Mouse (Mus musculus) liver, embryonic 16.5 days (tissue): Measurements from ENCODE around the gene Zscan12. TPM values are rescaled to one million over a fixed set of nuclear protein-coding genes. Genes with fewer than 3 reads are reported as not detected.
"Not testable (repeated sequence)": the region's sequence is repeated elsewhere in the genome, so short reads cannot be mapped to it uniquely, and the experiment has no call there.

Experiments
- ATAC-seq: fragments of 200-750 bp; cut with Nextera tagmentation; 2 replicates; pipeline ENCODE4 v1.8.0; 2017; ENCODE audit warnings: low read depth, mild to moderate bottlenecking, moderate number of reproducible peaks, moderate library complexity
- H3K27ac ChIP-seq: fragments of 300-500 bp; sonication (generic); 2 replicates; pipeline ENCODE4 v1.5.1; 2014; ENCODE audit warnings: mild to moderate bottlenecking, low read length
- H3K27me3 ChIP-seq: fragments of 300-500 bp; sonication (generic); 2 replicates; pipeline ENCODE4 v1.6.1; 2014; ENCODE audit warnings: low read depth, low read length, mixed read lengths; ENCODE audit not compliant: control insufficient read depth, insufficient read depth
- H3K36me3 ChIP-seq: fragments of 300-500 bp; sonication (generic); 2 replicates; pipeline ENCODE4 v1.6.1; 2014; ENCODE audit warnings: mild to moderate bottlenecking; ENCODE audit not compliant: control insufficient read depth, insufficient read depth
- H3K4me1 ChIP-seq: fragments of 300-500 bp; sonication (generic); 2 replicates; pipeline ENCODE4 v1.6.1; 2014; ENCODE audit warnings: low read depth, low read length, mixed read lengths; ENCODE audit not compliant: control insufficient read depth
- H3K4me2 ChIP-seq: fragments of 300-500 bp; sonication (generic); 2 replicates; pipeline ENCODE4 v1.6.1; 2014; ENCODE audit warnings: low read depth, low read length, mixed read lengths
- H3K4me3 ChIP-seq: fragments of 300-500 bp; sonication (generic); 2 replicates; pipeline ENCODE4 v1.5.1; 2014; ENCODE audit warnings: low read depth, mild to moderate bottlenecking, low read length
- H3K9ac ChIP-seq: fragments of 300-500 bp; sonication (generic); 2 replicates; pipeline ENCODE4 v1.6.1; 2014; ENCODE audit warnings: low read depth, low read length
- H3K9me3 ChIP-seq: fragments of 300-500 bp; sonication (generic); replicated peaks from 2 replicates; pipeline ENCODE4 v1.6.1; 2016; ENCODE audit warnings: low read length; ENCODE audit not compliant: control insufficient read depth
- WGBS: fragments of 180-500 bp; shearing (Covaris S2); extraction: QIAGEN DNeasy Blood & Tissue Kit; methylation state at CpG from one replicate; pipeline ENCODE4 v1.1.7; 2014; ENCODE audit not compliant: insufficient replicate concordance; 5-methylcytosine and 5-hydroxymethylcytosine counted together
- polyA plus RNA-seq: library from polyadenylated mRNA; unstranded; fragments of >200 nt; fragmentation: Nextera tagmentation; extraction: Ambion mirVana; gene quantifications from 2 replicates; pipeline ENCODE4 v1.2.1, GENCODE M21; 2015

Gene Zscan12
- polyA plus RNA-seq, 1 experiment from 2014 or later, result 2.7 TPM

DNA sequence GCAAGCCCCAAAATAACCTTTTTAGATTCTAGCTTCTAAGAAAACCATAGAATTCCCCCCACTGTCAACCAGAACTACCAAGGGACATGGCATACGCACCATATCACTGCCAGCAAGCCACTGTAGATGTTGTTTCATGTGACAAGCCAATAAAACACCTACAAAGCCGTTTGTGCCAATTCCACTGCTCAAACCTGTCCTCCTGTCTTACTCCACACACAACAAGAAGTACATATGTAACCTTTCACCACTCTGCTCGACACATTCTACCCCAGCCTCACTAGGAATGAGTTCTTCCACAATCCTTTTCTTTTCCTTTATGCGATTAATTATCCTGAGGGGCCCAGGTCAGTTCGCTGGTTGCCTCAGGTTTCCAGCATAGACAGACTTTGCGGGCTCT, 33.0 kb downstream of the Zscan12 start:
- peaks cover 48% of the 10 kb centered on the region for H3K36me3 ChIP-seq

DNA sequence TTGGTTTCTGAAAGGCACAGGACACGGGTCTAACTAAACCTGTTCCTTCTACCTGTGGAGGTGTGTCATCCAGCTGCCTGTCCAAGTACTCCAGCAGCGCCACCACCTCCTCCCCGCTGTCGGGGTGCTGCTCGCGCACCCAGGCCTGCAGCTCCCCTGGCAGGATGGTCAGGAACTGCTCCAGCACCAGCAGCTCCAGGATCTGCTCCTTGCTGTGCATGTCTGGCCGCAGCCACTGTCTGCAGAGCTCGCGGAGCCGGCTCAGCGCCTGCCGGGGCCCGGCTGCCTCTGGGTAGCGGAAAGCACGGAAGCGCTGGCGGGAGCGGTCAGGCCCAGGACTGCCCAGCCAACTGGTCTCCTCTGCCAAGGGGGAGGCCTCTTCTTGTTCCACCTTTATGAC, 33.4 kb downstream of the Zscan12 start:
- H3K27ac ChIP-seq, H3K9ac ChIP-seq, H3K4me3 ChIP-seq, H3K4me2 ChIP-seq, H3K27me3 ChIP-seq, H3K4me1 ChIP-seq, ATAC-seq, H3K9me3 ChIP-seq: not testable (repeated sequence)
- 94% methylated on average over 18 of the region's 18 CpGs for WGBS
- peaks cover 44% of the 10 kb centered on the region for H3K36me3 ChIP-seq

More for the DNA sequence above, 33.0 kb downstream of the Zscan12 start:
- Histone ChIP-seq H3K27me3 (no peaks in the 10 kb centered on the region), H3K9me3 (no peaks in the 10 kb centered on the region), H3K4me1 (no peaks in the 10 kb centered on the region), H3K27ac (no peak overlapping the region), H3K4me2 (no peak overlapping the region), H3K9ac (no peak overlapping the region), H3K4me3 (no peak overlapping the region)
- ATAC-seq, result no peak
- 84% methylated on average over 6 of the region's 6 CpGs for WGBS

GRCm38 (mm10) chr13:21397486-21397885, 34.9 kb downstream of the Zscan12 start:
- Histone ChIP-seq H3K27ac (no peak overlapping the region), H3K27me3 (no peaks in the 10 kb centered on the region), H3K9me3 (no peaks in the 10 kb centered on the region), H3K9ac (no peak overlapping the region), H3K4me2 (no peak overlapping the region), H3K36me3 (peaks cover 32% of the 10 kb centered on the region), H3K4me3 (no peak overlapping the region), H3K4me1 (peaks cover 9% of the 10 kb centered on the region)
- ATAC-seq, result no peak
- WGBS, result 66% methylated on average over 2 of the region's 2 CpGs

DNA sequence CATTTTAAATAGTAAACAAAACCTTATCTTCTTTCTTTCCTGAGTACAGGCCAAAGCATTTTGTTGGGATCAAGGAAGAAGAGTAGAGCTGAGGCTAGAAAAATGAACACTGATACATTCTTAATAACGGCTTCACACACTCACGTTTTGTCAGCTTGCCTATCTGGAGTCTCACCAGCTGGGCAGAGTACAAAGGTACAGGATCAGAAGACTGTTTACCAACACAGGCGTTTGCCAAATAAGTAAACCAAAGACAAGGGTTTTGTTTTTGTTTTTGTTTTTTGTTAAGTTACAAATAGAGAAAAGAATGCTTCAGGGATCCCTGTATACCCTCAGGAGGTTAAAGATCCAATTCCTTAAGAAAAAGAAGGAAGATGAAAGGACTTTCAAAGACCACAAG, 38.5 kb downstream of the Zscan12 start:
- ATAC-seq, result no peak
- Histone ChIP-seq H3K9me3 (no peaks in the 10 kb centered on the region), H3K27ac (peak overlapping the region; percentile 86; the same call in 1 of the 2 replicates), H3K9ac (peak overlapping the region; percentile 93), H3K27me3 (no peaks in the 10 kb centered on the region), H3K4me2 (peak overlapping the region; percentile 76), H3K4me3 (peak overlapping the region; percentile 89), H3K36me3 (0 out of 2 replicates have a peak, but pooled peaks cover 8% of the 10 kb centered on the region), H3K4me1 (peaks cover 9% of the 10 kb centered on the region)
- 54% methylated on average over 3 of the region's 3 CpGs for WGBS

- Histone ChIP-seq H3K9me3 (no peaks in the 10 kb centered on the region), H3K4me3 (peak overlapping the region; percentile 89), H3K4me1 (peaks cover 9% of the 10 kb centered on the region), H3K36me3 (0 out of 2 replicates have a peak, but pooled peaks cover 8% of the 10 kb centered on the region), H3K9ac (peak overlapping the region; percentile 93), H3K27ac (peak overlapping the region; percentile 86), H3K27me3 (no peaks in the 10 kb centered on the region), H3K4me2 (peak overlapping the region; percentile 76)
- 5% methylated on average over 12 of the region's 12 CpGs for WGBS
- peak; percentile 27 for ATAC-seq
These were observed 39.1 kb downstream of the Zscan12 start for GRCm38 (mm10) chr13:21401636-21402286.

DNA sequence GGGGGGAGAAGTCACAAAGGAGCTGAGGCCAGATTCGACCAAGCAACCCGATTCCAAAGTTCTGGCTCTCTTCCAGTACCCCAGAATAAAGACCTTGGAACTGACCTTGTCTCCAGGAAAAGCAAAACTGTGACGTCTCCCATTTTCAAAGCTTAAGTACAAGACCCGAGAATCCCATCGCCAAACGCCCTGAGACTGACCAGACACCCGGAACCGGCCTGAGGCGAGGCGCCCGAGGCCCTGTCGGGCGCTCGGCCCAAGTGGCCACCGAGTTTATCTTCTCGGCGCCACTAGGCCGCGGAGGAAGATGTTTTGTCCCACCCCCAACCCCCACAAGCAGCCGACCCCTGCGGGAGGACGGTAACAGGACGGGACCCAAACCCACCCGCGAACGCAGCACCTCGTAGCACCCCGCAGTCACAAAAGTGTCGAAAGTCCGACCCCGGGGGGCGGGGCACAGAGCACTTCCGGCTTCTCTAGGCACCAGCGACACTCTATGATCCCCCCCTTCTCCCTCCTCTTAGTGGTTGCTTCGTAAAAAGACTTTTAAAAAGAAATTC, 39.7 kb downstream of the Zscan12 start, which contains the start of gene Zkscan3:
Gene Zkscan3 (minus strand): TSS at position 469 of the 560 bp plus-strand sequence.
- Histone ChIP-seq H3K27me3 (no peaks in the 10 kb centered on the region), H3K27ac (peak within 1 kb of the TSS; percentile 86), H3K4me2 (peak within 1 kb of the TSS; percentile 76), H3K9me3 (no peaks in the 10 kb centered on the region), H3K9ac (peak within 1 kb of the TSS; percentile 93), H3K36me3 (0 out of 2 replicates have a peak, but pooled peaks cover 8% of the 10 kb centered on the region), H3K4me3 (peak within 1 kb of the TSS; percentile 89), H3K4me1 (peaks cover 9% of the 10 kb centered on the region)
- under 1% methylated on average over 35 of the region's 35 CpGs for WGBS
- ATAC-seq, result peak; percentile 93

DNA sequence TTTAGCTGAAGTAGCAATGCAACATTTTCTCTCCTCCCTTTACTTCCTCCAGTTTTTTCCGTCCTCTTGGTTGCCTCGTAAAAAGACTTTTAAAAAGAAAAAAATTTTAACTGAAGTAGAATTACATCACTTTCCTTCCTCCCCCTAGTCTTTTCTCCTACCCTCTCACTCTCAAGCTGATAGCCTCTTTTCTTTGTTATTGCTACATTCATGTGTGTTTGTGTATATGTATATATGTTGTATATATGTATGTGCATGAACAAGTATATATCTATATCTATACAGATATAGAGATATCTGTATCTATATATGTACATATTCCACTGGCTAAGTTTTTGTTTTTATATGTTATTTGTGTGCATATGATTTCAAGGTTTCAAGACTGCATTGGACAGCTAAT, 40.2 kb downstream of the Zscan12 start:
- Histone ChIP-seq H3K4me2 (peak overlapping the region; percentile 76), H3K4me1 (peaks cover 11% of the 10 kb centered on the region), H3K27me3 (no peaks in the 10 kb centered on the region), H3K36me3 (0 out of 2 replicates have a peak, but pooled peaks cover 8% of the 10 kb centered on the region), H3K27ac (peak overlapping the region; percentile 86; the same call in 1 of the 2 replicates), H3K9ac (peak overlapping the region; percentile 93), H3K4me3 (peak overlapping the region; percentile 89), H3K9me3 (no peaks in the 10 kb centered on the region)
- WGBS, result 0% methylated on average over 2 of the region's 2 CpGs
- ATAC-seq, result no peak

GRCm38 (mm10) chr13:21407341-21407740, 44.7 kb downstream of the Zscan12 start:
- H3K36me3 ChIP-seq, result no peaks in the 10 kb centered on the region
- peaks cover 11% of the 10 kb centered on the region for H3K4me1 ChIP-seq
- no peak for ATAC-seq
- no peak overlapping the region for H3K4me3 ChIP-seq
- no peak overlapping the region for H3K9ac ChIP-seq
- WGBS, result 76% methylated on average over 11 of the region's 11 CpGs
- no peaks in the 10 kb centered on the region for H3K9me3 ChIP-seq
- H3K4me2 ChIP-seq, result peak overlapping the region; percentile 85; the same call in 1 of the 2 replicates
- no peak overlapping the region for H3K27ac ChIP-seq
- no peaks in the 10 kb centered on the region for H3K27me3 ChIP-seq
